Mouse (Mus musculus) gastrocnemius, postnatal 4 days (tissue): ENCODE data around the gene Dmtf1. TPM values are rescaled to one million over a fixed set of nuclear protein-coding genes. Genes with fewer than 3 reads are reported as not detected.

Experiments used
- DNase-seq, 2 experiments: peaks; one replicate each; pipeline ENCODE4 v3.0.0; 2021 to 2022; ENCODE audit warnings: low spot score in 2 of 2, mixed read lengths in 2 of 2
- total RNA-seq, 2 experiments: library from RNA; stranded (reverse); gene quantifications; 2 replicates each; pipeline ENCODE4 v1.2.3; 2021

Dmtf1 gene
- total RNA-seq, 2 experiments from 2014 or later, result 19.1 to 25.1 TPM

DNA sequence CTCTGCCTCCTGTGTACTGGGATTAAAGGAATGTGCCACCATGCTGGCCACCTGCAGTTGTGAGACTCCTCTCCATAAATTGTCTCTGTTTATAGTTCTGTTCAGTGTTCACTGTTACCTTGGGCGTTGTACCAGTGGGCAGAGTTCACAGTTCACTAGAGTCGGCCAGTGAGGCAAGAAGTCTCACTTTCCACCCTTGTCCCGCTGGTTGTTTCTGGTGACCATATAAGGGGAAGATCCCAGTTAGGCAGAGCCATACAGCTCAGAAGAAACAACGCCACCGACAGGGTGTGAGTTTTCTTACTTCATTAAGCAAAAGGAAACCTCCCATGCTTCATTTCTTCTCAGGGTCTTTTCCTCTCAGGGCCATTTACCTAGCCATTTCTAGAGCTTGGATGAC, 53.1 kb downstream of the Dmtf1 start:
- no peak for DNase-seq

DNA sequence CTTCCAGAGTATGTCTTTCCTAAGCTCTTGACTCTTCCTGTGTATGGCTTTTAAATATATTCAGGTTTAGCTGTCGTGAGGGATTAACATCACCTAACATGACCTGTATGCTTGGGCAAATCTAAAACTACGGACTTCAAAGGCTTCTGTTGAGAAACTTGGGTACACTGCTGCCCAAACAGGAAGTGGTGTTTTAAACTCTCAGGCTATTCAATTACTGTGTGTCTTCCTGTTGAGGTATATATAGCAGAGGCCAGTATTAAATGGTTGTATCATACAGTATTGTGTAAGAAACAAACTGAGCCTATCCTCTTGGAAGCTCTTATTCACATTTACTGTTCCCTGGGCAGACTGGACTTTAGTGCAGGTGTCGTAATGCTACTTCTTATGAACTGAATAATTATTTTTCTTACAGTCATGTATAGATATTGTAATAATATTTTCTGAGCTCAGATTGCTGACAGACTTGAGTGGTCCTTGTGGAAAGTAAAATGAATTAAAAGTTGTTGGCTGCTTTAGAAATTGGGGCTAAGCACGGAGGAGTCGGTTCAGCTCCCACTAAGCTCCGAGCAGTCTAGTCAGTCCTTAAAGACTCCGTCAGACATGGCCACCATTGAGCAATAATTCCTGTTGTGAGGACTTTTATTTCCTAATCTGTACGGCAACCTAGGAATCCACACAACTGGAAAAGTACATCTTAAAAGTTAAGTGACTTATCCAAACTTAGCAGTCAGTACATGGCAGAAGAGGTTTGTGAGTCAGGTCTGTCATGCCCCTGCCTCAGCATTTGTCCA, 54.1 kb downstream of the Dmtf1 start:
- DNase-seq, result no peak

DNA sequence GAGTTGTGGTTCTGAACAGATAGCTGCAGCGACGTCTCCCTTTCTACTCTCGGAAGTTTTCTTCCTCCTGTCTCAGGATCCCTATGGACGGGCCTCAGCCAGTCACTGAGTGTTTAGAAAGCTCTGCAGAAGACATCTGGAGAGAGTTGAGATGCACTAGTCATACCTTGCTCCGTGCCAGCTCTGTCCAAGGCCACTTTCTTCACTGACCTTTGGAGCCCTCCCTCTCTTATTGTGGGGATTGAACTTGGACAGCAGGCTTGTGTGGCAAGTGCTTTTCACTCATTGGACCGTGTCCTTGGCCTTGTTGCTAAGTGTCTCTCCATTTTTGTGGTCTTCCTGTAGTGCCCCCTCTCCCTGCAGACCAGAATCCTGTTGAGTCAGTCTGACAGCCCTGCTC, 54.8 kb downstream of the Dmtf1 start:
- DNase-seq, result no peak

DNA sequence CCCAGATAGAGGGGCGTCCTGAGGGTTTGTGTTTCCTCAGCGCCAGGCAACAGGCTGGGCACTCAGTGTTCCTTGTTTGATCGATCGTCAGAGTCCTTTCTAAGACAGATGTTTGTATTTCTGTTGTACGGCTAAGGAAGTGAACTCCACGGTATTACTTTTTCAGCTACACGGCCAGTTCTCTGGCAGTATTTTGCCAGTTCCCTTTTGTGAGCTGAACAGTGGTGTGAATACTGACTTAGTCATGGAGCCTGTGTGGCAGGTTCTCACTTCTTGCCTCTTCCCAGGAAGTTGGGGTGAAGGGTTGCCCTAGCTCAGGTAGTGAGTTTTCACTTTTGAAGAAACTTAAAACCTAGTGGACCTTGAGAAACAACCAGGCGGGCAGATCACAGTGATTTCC, 57.6 kb downstream of the Dmtf1 start:
- no peak for DNase-seq

DNA sequence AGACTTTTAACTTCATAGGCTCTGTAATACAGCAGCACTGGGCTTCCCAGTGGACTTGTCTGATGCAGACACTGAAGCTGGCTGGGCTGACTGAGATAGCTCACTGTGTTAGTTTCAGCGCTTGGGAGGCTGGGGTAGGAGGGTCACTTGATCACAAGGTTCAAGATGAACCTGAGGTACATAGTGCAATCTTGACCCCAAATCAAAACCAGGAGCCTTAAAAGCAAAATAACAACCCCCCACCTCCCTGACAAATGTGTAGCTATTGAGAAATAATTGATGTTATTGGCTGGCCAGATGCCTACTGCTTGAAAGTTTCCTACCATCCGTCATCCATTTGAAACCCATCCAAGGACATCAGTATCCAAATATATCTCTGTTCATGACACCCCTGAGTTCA, 58.9 kb downstream of the Dmtf1 start:
- no peak for DNase-seq

DNA sequence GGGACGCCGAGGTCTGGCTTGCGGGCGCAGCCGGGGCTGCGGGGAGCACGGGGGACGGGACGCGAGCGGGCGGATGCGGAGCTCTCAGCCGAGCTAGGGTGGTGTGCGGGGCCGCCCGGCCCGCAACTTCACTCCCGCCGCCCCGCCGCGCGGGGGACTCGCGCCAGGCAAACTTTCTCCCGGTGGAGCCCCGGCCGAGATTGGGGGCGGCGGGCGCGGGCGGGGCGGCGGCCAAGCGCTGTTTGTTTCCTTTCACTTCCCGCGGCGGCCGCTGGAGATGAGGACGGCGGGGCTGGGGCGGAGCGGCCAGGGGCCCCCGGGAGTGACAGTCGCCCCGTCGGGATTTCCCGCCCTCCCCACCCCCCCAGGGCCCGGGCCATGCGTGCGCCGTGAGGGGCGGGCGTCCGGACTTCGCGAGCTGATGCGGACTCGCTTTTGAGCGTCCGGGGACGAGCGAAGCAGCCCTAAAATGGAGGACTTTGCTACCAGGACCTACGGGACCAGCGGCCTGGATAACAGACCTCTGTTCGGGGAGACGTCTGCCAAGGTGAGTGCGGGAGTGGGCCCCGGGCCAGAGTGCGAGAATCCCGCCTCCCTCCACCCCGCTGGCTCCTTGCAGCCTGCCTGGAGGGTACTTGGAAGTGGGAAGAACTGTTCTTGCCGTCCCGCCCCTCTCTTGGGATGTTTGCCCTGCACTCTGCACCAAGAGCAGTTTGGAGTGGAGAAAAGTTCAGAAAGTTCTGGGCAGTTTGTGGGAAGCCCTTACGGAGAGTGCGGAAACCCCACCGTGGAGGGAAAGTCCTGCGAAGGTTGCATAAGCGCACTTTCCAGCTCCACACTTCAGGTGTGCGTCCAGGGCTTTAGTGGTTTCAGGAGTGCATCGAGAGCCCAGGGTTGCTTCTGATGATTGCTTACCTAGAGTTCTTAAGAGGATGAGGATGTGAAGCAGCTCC, 60.5 kb downstream of the Dmtf1 start:
- DNase-seq, result peak; percentile 32 to 58

DNA sequence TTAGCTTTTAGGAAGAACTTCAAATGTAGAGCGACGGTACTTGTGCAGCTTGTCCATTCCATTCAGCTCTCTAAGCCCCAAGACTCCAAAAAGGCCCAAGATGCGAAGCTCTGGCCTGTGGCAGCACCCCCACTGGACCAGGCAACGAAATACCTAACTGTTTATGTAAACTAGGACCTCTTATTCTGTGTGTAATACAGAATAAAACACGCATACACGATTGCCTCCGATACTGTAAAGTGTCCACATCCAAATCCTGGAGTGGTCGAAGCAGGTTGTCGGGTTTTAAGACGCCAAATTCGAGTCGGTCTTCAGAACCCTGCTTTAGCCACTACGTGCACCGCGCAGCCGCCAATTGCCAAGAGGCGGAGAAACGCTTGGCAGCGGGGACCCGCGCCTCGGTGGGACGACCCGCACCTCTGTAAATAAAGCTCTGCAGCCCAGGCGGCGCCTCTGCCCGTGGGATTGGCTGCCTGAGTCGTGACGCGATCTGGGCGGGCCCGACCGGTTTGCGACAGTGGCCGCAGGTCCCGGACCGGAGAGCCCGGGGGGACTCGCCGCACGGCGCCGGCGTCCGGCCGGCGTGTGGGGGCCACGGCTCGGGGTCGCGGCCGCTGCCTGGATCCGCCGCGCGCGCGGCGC, 61.2 kb downstream of the Dmtf1 start, which contains the start of gene Tmem243:
TSS of gene Tmem243 (plus strand) at position 462 of the 642 bp plus-strand sequence.
- peak; percentile 78 to 85 for DNase-seq

DNA sequence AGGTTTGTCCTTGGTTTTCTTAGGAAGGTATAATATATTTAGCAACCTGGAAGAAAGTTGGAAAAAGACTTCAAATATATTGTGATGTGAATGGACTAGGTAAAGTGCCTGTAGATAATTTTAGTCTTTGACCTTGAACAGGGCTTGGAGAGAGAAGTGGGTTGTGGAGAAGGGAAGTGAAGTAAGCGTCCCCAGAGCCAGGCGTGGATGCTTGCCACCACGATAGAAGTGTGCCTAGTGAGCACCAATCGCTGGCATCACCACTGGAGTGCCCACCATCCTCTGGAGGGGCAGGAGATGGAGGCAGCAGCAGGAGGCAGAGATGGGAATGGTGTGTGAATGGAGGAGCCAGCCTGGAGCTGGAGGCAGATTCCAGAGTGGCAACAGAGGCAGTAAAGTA, 68.1 kb downstream of the Dmtf1 start:
- no peak for DNase-seq

DNA sequence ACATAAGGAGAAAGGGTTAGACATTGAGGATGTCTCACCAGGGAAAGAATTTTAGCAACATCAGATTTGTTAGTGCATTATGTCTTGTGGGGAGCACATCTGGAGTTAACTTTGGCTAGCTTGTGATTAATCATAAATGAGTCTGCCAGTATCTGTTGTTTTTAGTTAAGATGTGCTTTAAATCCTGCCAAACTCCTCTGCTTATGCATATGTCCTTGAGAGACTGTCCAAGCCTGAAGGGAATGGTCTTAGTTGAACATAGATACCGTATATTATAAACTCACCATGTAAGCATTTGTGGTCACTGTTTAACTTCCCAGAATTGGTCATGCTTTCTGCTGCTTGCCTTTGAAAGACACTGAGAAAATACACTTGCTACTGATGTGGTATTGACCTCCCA, 68.9 kb downstream of the Dmtf1 start:
- no peak for DNase-seq

DNA sequence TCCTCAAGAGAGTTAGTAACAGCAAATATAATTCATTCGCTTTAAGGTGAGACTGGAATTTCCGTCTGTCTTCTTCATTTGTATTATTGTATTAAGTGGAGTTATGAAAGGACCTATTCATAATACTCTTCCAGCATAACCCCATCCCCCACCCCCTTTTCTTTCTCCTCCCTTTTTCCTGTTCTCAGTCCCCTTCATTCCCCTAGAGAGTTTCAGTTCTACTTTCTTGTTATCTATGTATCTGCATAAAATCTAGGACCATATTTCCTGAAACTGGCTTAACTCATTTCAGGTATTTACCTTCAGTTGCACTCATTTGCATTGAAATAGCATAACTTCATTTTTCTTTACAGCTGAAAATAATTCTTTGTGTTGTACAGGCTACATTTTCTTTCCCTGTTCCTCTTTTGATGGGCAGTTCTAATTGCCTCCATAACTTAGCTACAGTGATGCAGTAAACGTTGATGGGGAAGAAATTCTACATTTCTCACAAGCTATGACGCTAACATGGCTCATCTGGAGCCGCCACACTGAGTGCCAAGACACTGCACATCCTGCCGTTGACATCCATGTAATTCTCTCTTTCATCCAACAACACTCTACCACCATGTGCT, 71.0 kb downstream of the Dmtf1 start:
- no peak for DNase-seq

DNA sequence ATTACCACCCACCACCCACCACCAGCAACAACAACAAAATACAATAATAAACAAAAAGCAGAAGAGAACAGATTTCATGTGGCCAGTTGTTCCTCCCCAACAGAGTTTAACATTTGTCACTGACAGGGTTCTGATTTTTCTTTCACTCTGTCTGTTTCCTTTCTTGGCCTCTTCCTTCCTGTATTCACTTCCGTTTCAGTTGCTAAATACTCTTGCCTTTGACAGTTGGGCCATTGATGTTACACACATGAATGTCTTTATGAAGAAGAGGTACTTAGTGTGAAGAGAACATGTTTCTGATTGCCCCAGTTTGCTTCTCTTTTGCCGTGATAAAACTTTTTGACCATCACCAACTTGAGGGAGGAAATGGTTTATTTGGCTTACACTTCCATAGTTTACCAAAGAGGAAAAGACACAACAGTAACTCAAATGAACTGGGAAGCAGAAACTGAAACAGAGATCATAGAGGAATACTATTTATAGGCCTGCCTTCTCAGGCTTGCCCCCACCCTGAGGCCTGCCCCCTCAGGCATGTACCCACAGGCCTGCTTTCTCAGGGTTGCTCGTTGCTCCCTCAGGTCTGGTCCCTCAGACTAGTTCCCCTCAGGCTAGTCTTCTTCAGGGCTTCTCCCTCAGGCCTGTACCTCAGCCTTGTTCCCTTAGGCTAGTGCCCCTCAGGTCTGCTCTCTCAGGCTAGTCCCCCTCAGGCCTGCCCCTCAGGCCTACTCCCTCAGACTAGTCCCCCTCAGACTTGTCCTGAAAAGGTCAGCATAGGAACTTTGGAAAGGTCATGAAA, 74.5 kb downstream of the Dmtf1 start:
- DNase-seq, result no peak

DNA sequence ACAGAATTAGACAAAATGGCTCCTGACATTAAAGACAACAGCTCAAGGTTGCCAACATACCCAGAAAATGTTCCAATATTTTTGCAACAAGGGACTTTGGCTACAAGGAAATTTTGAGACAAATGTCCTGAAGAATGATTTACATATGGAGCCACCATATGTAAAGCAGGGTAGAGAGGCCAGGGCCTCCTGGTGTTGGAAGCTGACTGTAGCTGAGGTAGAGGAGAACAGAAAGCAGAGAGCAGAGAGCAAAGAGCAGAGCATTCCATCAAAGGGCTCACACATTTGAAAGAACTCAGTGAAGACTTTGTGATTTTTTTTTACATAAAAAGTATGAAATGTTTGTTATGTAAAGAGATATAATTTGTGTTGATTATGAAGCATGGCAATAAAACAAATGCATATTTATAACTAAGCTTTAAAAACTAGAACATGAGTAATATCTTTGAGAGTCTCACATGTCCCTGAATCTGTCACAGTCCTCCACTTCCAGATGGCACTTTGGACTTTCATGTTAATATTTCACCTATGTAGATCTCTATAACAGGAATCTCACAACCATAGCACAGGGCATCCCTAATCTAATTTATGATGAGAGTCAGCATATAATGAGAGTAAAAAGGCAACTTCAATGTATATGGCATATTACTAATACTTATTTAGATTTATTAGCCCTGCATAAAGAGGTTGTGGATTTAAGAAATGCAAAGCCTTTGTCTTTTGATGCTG, 81.6 kb downstream of the Dmtf1 start:
- no peak for DNase-seq

DNA sequence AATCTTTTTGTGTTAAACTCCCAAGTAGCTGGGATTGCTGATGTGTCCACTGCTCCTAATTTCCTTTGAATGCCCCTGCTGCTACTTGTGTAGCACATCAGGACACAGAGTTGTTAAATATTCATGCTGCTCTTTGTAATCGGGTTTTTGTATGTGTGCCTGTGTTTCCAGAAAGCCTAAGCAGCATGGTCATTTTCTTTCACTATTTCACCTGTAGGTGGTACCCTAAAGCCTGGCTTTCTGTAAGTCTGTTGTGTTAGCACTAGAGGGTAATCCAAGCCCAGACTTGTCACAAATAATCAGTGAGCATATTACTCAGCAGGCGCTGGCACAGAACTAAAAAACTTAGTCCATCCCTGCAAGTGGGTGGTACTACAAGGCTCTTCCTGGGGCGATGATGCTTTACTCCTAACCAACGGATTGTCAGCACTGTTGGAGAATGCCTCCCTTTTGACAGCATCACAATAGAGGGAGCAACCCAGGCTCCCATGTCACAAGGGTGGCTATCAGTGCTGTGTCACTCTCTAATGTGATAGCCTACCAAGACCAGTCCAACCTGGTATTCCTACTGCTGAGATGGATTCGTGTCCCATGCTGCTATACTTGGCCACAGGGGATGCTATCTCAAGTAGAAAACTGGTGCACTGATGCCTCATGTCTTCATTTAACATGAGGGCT, 88.3 kb downstream of the Dmtf1 start:
- no peak for DNase-seq

DNA sequence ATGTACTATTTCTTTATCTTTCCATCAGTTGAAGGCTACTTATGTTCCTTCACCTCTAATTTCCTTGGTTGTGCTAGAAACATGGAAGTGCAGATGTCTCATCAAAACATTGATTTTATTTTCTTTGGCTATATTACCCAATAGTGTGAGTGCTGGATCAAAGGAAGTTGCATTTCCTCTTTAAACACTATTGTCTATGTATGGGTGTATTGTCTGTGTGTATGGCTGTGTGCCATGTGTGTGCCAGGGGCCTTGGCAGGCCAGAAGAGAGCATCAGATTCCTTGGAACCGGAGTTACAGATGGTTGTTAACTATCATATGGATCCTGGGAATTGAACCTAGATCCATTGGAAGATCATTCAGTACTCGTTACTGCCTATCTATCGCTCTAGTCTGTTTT, 90.2 kb downstream of the Dmtf1 start:
- no peak for DNase-seq

DNA sequence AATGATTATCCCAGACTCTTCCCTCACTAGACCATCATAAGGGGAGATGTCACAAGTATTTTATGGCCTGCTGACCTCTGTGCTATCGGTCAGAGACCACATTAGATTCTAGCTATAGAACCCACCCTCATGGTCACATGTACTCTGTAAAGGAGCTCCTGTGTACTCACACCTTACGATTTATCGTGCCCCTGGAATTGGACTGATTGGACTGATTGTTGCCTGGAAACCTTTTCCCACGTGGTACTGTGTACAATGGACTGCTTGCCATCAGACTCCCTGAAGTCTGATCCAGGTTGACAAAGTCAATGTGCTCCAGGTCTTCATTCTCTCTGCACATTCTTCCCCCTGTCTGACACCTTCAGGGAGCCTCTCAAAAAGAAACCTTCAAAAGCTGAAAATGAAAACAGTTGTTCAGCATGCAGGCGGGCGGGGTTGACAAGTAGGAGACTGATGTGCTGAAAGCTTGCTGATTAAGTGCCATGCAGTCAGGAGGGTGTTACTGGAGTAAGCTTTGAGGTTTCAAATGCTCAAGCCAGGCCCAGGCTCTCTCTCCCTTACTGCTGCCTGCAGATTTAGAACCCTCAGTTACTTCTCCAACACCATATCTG, 91.9 kb downstream of the Dmtf1 start:
- DNase-seq, result no peak

DNA sequence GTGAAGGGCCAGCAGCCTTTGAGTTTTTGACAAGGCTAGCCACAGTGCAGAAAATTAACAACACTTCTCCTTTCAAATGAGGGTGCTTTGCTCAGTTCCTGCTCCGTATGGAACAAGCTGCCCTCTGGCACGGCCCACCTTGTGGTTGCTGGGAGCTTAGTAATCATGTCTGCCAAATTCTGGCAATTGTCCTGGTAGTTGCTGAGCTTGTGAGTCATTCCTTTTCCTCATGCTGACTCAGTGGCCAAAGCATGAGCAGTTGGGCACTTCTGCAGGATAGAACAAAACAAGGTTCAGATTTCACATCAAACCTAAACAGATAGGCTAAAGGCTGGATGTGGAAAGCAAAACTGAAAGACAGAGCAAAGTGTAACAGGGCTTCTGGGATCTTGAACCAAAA, 92.7 kb downstream of the Dmtf1 start:
- no peak for DNase-seq
